Mouse (Mus musculus): ENCODE data around the gene Dyrk1a.

DNA sequence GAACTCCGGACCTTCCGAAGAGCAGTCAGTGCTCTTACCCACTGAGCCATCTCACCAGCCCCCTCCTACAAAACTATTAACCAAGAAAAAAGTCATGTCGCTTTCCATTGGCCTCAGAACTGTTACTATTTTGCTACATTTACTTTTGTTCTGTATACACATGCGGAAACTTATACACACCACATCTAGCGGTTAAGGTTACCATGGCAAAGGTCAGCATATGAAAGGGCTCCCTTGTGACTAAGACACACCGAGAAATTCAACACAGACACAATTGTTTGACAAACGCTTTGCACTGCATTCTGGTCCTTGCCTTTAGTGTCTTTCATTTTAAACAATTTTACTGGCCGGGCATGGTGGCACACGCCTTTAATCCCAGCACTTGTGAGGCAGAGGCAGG, 45.1 kb upstream of the Dyrk1a start:
- TF ChIP-seq CTCF (IDR thresholded peaks at IDR 0.05) (no peak), EP300 (IDR thresholded peaks at IDR 0.05) (no peak)

All from lung, postnatal 0 days (tissue).